Mouse (Mus musculus) frontal cortex, postnatal 14 days (tissue): ENCODE data around the gene Spty2d1.
"Not testable (repeated sequence)": the region's sequence is repeated elsewhere in the genome, so short reads cannot be mapped to it uniquely, and the experiment has no call there.

Experiments used
- DNase-seq, 2 experiments: peaks; one replicate each; pipeline ENCODE4 v3.0.0; 2022; ENCODE audit warnings: low spot score in 2 of 2

Spty2d1 gene

DNA sequence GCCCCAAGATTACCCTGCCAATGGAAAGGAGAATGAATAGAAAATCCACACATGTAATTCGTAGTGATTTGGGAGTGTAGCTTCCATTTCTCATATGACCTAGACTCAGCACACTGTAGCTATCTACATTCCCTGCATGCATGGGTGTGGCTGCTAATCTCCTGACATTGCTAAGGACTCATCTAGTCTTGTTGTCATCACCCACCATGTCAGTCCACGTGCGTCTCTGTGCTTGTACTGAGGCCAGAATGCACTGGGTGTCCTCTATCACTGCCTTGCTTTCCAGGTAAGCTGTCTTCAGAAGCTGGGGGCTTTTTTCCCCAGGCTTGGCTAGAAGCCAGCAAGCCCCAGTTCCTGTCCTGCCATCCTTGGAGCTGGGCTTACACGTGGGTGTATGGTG is 18.8 kb downstream of the Spty2d1 start:
- not testable (repeated sequence) for DNase-seq

DNA sequence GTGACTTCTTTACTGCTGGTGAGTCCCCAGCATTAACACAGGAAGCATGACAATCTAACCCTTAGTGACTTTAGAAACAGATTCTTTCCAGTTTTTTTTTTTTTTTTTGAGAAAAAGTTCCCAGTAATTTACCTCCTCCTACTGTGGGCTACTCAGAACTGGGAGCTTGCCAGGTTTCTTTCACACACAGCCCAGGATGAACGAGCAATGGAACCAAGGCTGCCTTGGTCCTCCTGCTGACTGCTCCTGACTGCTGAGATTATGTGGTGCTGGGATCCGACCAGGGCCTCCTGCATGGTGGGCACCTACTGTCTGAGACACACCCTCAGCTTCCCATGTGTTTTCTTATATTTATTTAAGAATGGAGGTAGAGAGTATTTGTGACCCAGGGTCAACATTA is 21.1 kb downstream of the Spty2d1 start:
- DNase-seq: no peak

DNA sequence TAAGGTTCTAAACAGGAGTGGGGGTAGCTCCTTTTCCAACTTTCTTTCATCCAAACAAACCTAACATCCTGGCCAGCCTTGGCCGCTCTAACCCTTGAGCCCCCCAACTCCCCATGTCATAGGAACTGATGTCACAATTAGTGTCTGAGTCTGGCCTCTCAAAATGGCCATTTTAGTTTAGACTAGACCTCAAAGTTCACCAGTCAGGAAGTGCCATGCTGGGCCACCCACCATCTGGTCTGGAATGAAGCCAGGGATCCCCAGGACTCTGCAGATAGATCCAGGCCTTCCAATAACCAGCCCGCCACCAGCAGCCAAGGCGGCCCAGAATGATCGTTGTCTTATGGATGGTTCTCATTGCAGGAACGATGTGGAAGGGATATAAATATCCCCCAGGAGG is 21.6 kb downstream of the Spty2d1 start:
- DNase-seq: no peak

DNA sequence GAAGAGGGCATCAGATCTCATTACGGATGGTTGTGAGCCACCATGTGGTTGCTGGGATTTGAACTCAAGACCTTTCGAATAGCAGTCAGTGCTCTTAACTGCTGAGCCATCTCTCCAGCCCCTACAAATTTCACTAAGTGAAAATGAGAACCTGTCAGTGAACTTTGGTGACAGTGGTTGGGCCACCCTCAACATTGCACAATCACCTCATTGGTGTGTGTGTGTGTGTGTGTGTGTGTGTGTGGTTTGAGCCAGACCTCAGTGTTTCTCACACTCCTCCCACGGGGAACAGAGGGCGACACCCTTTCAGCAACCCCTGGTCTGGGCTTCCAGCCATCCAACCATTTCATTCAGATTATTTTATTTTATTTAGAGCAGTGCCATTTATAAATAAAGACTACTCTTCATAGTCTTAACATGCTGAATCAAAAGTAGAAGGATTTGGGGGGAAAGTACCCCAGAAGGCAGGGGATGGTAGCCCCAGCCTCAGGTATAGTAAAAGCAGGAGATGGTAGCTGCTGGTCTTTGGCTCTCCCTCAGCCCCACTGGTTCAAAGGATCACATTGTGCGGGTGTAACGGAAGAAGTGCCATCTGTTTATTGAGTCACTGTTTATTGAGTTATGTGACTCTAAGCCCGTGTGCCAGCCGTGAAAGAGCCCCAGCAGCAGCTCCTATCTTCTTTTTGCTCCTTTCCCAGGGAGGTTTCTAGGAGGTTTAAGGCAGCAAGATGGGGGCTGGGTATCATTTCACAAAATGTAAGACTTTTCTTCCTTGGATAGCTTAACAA is 22.3 kb downstream of the Spty2d1 start:
- DNase-seq: no peak

DNA sequence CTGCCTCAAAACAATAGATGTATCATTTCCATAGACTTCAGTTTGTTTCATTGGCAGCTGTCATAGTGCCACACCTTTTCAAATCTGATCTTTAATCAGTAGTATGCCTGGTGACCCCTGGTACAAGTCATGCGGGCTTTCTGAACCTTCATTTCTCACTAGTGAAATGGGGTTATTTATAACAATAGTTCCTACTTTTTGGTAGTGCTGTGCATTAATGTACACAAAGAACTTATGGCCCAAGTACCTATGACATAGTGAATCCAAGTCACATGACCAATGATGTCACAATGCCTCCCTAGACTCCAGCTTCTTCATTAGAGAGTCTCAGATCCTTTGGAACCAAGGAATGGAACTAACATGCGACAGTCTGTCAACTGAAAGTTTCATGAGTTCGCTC is 24.9 kb downstream of the Spty2d1 start, which contains the start of gene Gm9999:
Gene Gm9999 (plus strand): TSS at position 301 of the 400 bp plus-strand sequence.
- DNase-seq: no peak

DNA sequence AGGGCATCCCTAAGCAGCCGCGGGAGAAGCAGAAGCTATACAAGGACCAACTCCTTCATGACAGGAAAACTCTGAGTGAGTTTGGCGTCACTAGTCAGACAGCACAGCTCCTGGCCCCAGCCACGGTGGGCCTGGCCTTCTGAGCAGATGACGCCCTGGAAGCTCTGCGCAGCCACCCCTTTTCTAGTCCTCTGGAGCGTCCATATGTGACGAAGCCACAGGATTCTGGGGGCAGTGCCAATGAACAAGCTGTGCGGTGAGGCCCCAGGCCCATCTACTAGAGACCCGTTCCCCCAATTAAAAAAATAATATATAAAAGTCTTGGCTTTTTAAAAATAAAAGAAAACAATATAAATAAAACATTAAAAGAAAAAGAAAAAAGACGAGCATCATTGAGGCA is 32.8 kb downstream of the Spty2d1 start:
- no peak for DNase-seq

DNA sequence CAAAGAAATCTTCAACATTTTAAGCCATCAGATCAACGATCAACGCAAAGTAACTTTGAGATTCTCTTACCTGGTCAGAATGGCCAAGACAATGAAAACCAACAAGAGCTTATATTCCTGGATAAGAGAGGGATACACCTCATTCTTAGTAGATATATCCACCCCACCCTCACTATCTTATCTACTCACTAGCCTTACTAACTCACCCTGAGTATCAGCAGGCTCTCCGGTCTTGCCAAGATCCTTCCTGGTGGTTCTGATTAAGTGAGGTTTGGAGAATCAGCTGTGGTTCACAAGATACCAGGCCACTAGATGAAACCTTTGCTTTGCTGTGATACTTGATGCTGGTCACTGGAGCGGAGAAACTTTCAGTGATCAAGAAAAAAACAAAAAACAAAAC is 33.6 kb downstream of the Spty2d1 start:
- DNase-seq: no peak

DNA sequence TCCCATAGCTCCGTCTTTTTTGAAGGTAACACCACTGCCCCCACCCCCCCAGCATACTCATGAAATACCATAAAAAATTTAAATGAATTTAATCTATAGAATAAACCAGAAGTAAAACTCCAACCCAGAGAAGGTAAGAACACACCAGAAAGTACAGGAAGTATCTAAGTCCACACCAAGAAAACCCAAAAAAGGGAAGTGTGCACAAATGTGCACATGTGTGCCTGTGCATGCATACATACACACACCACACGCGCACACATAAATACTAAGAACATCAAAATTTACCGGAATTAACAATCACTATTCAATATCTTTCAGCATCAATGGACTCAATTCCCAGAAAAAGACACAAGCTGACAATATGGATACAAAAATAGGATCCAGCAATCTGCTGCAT is 38.3 kb downstream of the Spty2d1 start:
- DNase-seq: no peak

DNA sequence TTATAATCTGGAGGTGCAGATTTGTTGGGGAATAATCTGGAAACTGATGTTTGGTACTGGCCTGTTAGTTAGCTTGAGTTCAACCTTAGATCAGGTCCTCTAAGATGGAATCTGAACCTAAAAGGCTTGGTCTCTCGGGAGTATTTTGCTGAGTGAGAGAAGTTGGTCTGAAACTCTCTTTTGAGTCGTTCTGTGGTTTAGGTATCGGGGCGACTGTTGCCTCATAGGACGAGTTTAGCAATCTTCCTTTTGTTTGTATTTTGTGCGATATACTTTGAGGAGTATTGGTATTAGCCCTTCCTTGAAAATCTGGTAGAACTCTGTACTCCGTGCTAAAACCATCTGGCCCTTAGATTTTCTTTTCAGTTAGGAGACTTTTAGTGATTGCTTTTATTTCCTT is 44.1 kb downstream of the Spty2d1 start:
- no peak for DNase-seq

DNA sequence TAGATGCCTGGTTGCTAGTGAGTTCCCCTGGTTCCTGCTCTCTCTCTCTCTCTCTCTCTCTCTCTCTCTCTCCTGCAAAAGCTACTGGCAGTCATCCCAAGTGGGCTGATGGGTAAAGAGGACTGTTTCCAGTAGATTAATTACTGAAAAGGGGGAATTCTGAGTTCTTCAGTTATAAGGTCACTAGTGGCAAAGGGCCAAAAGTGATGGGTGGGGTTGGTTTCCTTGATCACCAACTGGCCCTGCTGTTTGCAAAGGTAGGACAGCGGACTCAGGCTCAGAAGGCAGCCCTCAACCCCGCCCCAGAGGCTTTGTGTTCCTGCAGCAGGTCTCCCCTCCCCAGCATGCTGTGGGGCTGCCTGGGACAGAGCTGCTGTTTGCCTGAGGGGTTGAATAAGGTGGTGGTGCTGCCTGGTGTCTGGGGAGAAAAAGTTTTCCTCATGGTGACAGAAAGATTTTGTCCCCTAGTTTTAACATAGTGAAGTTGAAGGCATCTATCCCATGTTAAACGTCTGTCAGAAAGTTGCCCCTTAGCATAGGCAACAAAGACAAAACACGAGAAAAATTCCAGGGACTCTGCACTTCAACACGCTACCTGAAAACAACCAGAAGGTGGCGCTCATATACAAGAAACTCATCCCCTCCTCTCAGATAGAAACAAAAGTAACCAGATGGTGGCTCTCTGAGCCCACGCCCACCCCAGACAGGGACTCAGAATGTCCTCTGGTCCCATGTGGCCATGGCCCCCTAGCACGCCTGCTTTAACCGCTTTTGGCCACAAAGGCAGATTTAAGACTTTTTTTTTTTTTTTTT is 45.2 kb downstream of the Spty2d1 start:
- DNase-seq: peak; percentile 34 to 65

DNA sequence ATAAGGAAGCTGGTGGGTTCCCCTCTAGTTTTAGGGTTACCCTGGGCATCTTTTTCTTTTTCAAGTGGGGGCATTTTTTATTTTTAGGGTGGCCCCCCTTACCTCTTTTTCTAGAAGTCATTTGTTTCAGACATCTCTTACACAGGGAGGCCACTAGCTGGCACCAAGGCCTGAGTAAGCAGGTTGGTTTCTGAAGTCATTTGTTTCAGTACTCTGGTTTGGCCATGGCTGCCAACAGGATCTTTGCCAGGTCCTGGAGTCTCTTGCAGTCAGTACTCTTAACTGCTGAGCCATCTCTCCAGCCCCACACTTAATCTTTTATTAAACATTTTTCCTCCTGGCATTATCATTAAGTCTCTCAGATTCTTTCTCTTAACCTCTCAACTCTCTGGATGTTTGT is 46.1 kb downstream of the Spty2d1 start:
- no peak for DNase-seq

DNA sequence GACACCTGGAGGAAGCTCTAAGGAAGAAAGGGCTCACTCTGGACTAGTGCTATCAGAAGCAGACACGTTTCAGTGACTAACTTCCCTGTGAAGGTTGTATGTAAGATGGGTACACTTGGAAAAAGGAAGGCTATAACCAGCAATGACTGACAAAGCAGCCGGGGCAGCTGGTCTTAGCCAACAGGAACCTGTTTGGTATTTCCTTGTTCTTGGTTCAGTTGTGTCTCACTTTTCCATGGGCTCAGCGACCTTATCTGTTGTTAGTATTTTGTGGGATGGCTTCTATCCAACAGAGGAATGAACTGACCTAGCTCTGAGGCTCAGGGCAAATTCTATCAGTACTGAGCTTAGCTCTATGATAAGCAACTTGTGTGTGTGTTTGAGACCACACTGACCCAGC is 47.2 kb downstream of the Spty2d1 start:
- no peak for DNase-seq

DNA sequence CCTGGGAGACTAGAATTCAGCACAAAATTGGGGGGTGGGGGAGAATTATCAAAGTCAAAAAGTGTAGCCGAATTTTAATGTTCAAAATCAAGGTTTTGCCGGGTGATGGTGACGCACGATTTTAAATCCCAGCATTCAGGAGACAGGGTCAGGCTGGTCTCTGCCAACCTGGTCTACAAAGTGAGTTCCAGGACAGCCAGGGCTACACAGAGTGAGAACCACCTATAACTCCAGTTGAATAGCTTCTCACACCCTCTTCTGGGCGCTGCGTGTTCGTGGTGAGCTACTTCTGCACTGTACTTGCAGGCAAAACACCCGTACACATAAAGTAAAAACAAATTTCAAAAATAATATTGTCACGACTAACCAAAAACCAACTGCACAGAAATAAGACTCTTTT is 49.4 kb downstream of the Spty2d1 start:
- DNase-seq: no peak

DNA sequence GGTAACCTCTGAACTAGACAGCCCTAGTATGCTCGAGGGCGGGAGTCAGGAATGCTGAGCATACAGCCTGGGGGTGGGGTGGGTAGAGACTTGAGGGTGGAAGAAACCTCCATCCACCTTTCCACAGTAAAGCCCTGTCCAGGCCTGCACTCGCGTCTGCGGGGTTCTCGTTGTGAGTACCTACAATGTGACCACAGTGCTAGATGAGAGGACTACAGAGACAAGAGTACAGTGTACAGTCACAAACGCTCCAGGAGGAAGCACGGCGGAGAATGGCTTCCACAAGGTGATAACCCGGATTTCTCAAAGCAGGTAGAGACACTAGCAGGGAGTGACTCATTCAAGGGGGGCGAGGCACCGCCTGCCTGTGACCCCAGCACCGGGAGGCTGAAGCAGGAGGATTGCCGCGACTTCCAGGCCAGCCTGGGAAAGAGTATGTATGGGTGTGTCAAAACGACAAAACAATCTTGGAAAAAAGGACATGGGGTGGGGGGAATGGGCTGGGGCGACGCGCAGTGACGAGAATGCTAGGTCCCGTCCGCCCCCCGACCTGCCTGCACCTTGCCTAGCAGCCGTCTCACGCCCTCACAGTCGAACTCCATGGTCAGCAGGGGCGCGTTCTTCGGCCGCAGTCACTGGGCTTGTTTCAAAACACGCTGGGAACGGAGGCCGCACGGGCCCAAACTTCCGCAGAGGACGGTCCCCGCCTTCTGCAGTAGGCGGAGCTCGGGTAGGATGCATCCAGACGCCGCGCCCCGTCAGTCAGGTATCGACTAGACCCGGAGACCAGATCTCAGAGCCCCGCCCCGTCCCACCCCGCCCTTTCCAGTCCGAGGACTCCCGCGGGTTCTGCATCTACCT is 50.1 kb downstream of the Spty2d1 start, which contains the start of gene Uevld:
Gene Uevld (minus strand): TSS at position 697 of the 861 bp plus-strand sequence.
- DNase-seq: peak; percentile 80
